Mouse (Mus musculus) CH12.LX (cell line): Measurements from ENCODE around the gene Srgap1.

Experiments used
- BHLHE40 ChIP-seq: IDR thresholded peaks from 2 replicates; pipeline ENCODE4 v1.6.1; 2011; ENCODE audit warnings: mild to moderate bottlenecking, low read depth, low read length, improper control_type of control experiment
- CTCF ChIP-seq, 2 experiments: IDR thresholded peaks in 1 of 2; conservative IDR thresholded peaks in 1 of 2; 2 replicates each; pipeline ENCODE4 v1.5.1; 2011 to 2012; ENCODE audit warnings: low read depth in 2 of 2, low read length in 2 of 2, improper control_type of control experiment in 1 of 2, inconsistent platforms in 1 of 2, mild to moderate bottlenecking in 1 of 2, moderate library complexity in 1 of 2
- ETS1 ChIP-seq: conservative IDR thresholded peaks from 2 replicates; pipeline ENCODE4 v1.6.1; 2012; ENCODE audit warnings: low read depth, mild to moderate bottlenecking, inconsistent platforms, low read length, improper control_type of control experiment, moderate library complexity
- GABPA ChIP-seq: IDR thresholded peaks from 2 replicates; pipeline ENCODE4 v1.6.1; 2012; ENCODE audit warnings: low read depth, low read length, improper control_type of control experiment, inconsistent platforms; ENCODE audit not compliant: insufficient replicate concordance
- HCFC1 ChIP-seq: IDR thresholded peaks from 2 replicates; pipeline ENCODE4 v1.6.1; 2012; ENCODE audit warnings: low read depth, mild to moderate bottlenecking, inconsistent platforms, low read length, improper control_type of control experiment
- MAZ ChIP-seq: IDR thresholded peaks from 2 replicates; pipeline ENCODE4 v1.6.1; 2012; ENCODE audit warnings: low read depth, mild to moderate bottlenecking, inconsistent platforms, low read length, improper control_type of control experiment, moderate library complexity
- NELFE ChIP-seq: IDR thresholded peaks from 2 replicates; pipeline ENCODE4 v1.6.1; 2011; ENCODE audit warnings: low read depth, low read length, improper control_type of control experiment
- POLR2A ChIP-seq: IDR thresholded peaks from 2 replicates; pipeline ENCODE4 v1.6.1; 2011; ENCODE audit warnings: low read depth, mild to moderate bottlenecking, improper control_type of control experiment, low read length
- RCOR1 ChIP-seq: conservative IDR thresholded peaks from 2 replicates; pipeline ENCODE4 v1.6.1; 2012; ENCODE audit warnings: low read depth, mild to moderate bottlenecking, inconsistent platforms, low read length, improper control_type of control experiment
- SIN3A ChIP-seq: IDR thresholded peaks from 2 replicates; pipeline ENCODE4 v1.6.1; 2012; ENCODE audit warnings: low read length, improper control_type of control experiment, inconsistent platforms
- USF1 ChIP-seq: IDR thresholded peaks from 2 replicates; pipeline ENCODE4 v1.6.1; 2014; ENCODE audit warnings: low read depth, mild to moderate bottlenecking, inconsistent platforms, low read length, improper control_type of control experiment
- ZNF384 ChIP-seq: IDR thresholded peaks from 2 replicates; pipeline ENCODE4 v1.6.1; 2012; ENCODE audit warnings: low read depth, low read length, improper control_type of control experiment, inconsistent platforms

GRCm38 (mm10) chr10:121754237-121754636 is 292.9 kb downstream of the Srgap1 start:
- no peak for TF ChIP-seq GABPA
- no peak for TF ChIP-seq MAZ
- TF ChIP-seq ETS1: no peak
- no peak for TF ChIP-seq BHLHE40
- TF ChIP-seq USF1: no peak
- no peak for TF ChIP-seq RCOR1
- no peak for TF ChIP-seq HCFC1
- TF ChIP-seq POLR2A: no peak
- no peak for TF ChIP-seq ZNF384
- no peak for TF ChIP-seq CTCF (conservative IDR thresholded peaks at IDR 0.05 in 1 of 2, IDR thresholded peaks at IDR 0.05 in 1 of 2; ENCODE audit: low read depth in 2 of 2, low read length in 2 of 2)
- TF ChIP-seq NELFE: no peak
- no peak for TF ChIP-seq SIN3A
